Mouse (Mus musculus) right cerebral cortex, adult 18-20 months (tissue): ENCODE measurements at regions not wholly inside any gene's neighbourhood (a gene's known extent, or its start where the extent isn't known, plus 50 kb on each side); places are given as distances from the start of the nearest gene placed in this dataset.

ENCODE experiments used
- DNase-seq: peaks from one replicate; pipeline ENCODE4 v3.0.0; 2022; ENCODE audit warnings: mixed read lengths

- DNase-seq = no peak
Measured at GRCm38 (mm10) chr3:17668839-17669238, 279.4 kb upstream of the Cypt12 start.
